32 mouse cellular contexts compared by ENCODE assay signal in genomic region chr7:137033177-137033576, GRCm38 (mm10).
"Had no signal": no experiment of that assay in that cellular context is flagged by ENCODE, and none has a peak within 500 bp of the region (broad histone marks: within the 10 kb centered on the region; RNA-seq: fewer than 3 reads in every experiment).

No protein-coding gene starts in this region.

- ATAC-seq: liver, embryonic 12.5 days; liver, postnatal 0 days; lung, postnatal 0 days; midbrain, embryonic 13.5 days; midbrain, embryonic 15.5 days; midbrain, embryonic 16.5 days had no signal

- H3K27ac ChIP-seq: limb, embryonic 10.5 days; limb, embryonic 12.5 days; limb, embryonic 13.5 days; limb, embryonic 15.5 days; liver, embryonic 12.5 days; liver, embryonic 13.5 days; liver, embryonic 14.5 days; liver, embryonic 15.5 days; lung, embryonic 15.5 days; macrophage; midbrain, embryonic 10.5 days; midbrain, embryonic 12.5 days; midbrain, embryonic 13.5 days; midbrain, embryonic 15.5 days; neural tube, embryonic 12.5 days had no signal

- H3K27me3 ChIP-seq: limb, embryonic 15.5 days; liver, embryonic 12.5 days; liver, embryonic 13.5 days; liver, embryonic 15.5 days; lung, embryonic 15.5 days; megakaryocyte, embryonic 14.5 days; midbrain, embryonic 12.5 days; midbrain, embryonic 15.5 days had no signal

- H3K9me3 ChIP-seq: limb, embryonic 10.5 days; limb, embryonic 15.5 days; liver, embryonic 15.5 days; lung, embryonic 15.5 days; midbrain, embryonic 10.5 days; midbrain, embryonic 13.5 days; midbrain, embryonic 15.5 days had no signal

- H3K4me2 ChIP-seq: limb, embryonic 12.5 days; limb, embryonic 13.5 days; limb, embryonic 15.5 days; liver, embryonic 11.5 days; liver, embryonic 12.5 days; liver, embryonic 13.5 days; liver, embryonic 15.5 days; lung, embryonic 14.5 days; lung, embryonic 15.5 days; midbrain, embryonic 11.5 days; midbrain, embryonic 12.5 days; midbrain, embryonic 13.5 days; midbrain, embryonic 15.5 days; neural tube, embryonic 12.5 days had no signal

- H3K4me1 ChIP-seq: liver, embryonic 12.5 days; liver, embryonic 13.5 days; liver, embryonic 15.5 days; megakaryocyte, embryonic 14.5 days had no signal

- H3K36me3 ChIP-seq: limb, embryonic 10.5 days; limb, embryonic 12.5 days; limb, embryonic 13.5 days; limb, embryonic 15.5 days; liver, embryonic 12.5 days; liver, embryonic 13.5 days; liver, embryonic 15.5 days; lung, embryonic 15.5 days; midbrain, embryonic 10.5 days; midbrain, embryonic 12.5 days; midbrain, embryonic 13.5 days; midbrain, embryonic 15.5 days; neural tube, embryonic 12.5 days had no signal

- H3K9ac ChIP-seq: limb, embryonic 12.5 days; limb, embryonic 13.5 days; limb, embryonic 15.5 days; liver, embryonic 12.5 days; liver, embryonic 13.5 days; liver, embryonic 14.5 days; liver, embryonic 15.5 days; liver, postnatal 0 days; lung, embryonic 14.5 days; lung, embryonic 15.5 days; midbrain, embryonic 12.5 days; midbrain, embryonic 13.5 days; midbrain, embryonic 15.5 days; neural tube, embryonic 12.5 days had no signal

- H3K4me3 ChIP-seq: limb, embryonic 10.5 days; limb, embryonic 12.5 days; limb, embryonic 13.5 days; limb, embryonic 15.5 days; liver, embryonic 12.5 days; liver, embryonic 13.5 days; liver, embryonic 15.5 days; lung, embryonic 15.5 days; megakaryocyte, embryonic 14.5 days; midbrain, embryonic 10.5 days; midbrain, embryonic 12.5 days; midbrain, embryonic 13.5 days; midbrain, embryonic 15.5 days; myocyte; neural tube, embryonic 12.5 days had no signal

- DNase-seq: left cerebral cortex, postnatal 4 days; liver; liver, embryonic 13.5 days; liver, postnatal 0 days; lung, adult 18-20 months; lung, adult 2 months; lung, embryonic 14.5 days; lung, postnatal 10 days; lung, postnatal 14 days; lung, postnatal 36 days; lung, postnatal 4 days; midbrain, embryonic 14.5 days had no signal
